Mouse (Mus musculus): ENCODE measurements at regions not wholly inside any gene's neighbourhood (a gene's known extent, or its start where the extent isn't known, plus 50 kb on each side); places are given as distances from the start of the nearest gene placed in this dataset.

DNA sequence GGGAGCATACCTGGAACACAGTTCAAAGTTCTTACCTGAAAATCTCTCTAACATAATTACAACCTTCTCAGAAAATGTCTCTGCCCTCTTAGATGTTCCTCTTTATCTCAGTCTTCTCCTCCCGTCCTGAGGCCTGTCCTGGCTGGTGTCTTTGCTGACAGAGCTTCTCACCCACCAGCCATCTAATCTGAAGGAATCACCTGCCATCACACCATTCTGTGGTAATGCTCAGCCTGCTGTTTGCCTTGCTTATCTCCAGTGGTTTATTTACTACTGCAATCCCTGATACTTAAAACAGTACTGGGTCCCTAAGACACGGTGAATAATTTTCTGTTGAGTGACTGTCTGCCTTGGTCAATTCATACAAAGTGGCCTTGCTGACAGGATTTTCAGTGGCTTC lies 317.8 kb upstream of the Hnrnpa3 start:
- TF ChIP-seq CTCF (IDR thresholded peaks at IDR 0.05; ENCODE audit: low read depth, low read length): no peak
- TF ChIP-seq TAL1 (conservative IDR thresholded peaks at IDR 0.05; ENCODE audit: low read depth, low read length): no peak

Measured in G1E (cell line).